In genomic region chr12:103984935-103985334, GRCm38 (mm10) we compare ENCODE assay signal across 10 mouse cellular contexts. TPM values are rescaled to one million over a fixed set of nuclear protein-coding genes. Genes with fewer than 3 reads are reported as not detected.
DNase-seq lines count a peak whose midpoint lies in the region; ATAC-seq and TF ChIP-seq lines count a peak whose summit lies in the region.
"Had no signal": no experiment of that assay in that cellular context is flagged by ENCODE, and none has a peak within 500 bp of the region (broad histone marks: within the 10 kb centered on the region; RNA-seq: fewer than 3 reads in every experiment).

No protein-coding gene starts in this region.

- TF ChIP-seq CTCF in cerebellum, adult 2 months (IDR thresholded peaks at IDR 0.05; ENCODE audit: borderline replicate concordance, insufficient read depth, low read depth, low read length), result no peak
- peak; percentile 68 for TF ChIP-seq CTCF in lung, embryonic 14.5 days (IDR thresholded peaks at IDR 0.05; ENCODE audit: low read depth)

- peak; percentile 7 to 23 for DNase-seq in cerebellum, adult 2 months
- DNase-seq in liver (peak; percentile 40), ZHBTc4 (ENCODE audit: low read depth, low spot score) (peak; percentile 63)
- DNase-seq in heart, postnatal 4 days, result peak; percentile 65
- DNase-seq in lung, embryonic 14.5 days, result peak; percentile 81
- no peak for DNase-seq in spleen, postnatal 14 days (ENCODE audit: low spot score in 2 of 2)

- H3K9ac ChIP-seq in liver, embryonic 12.5 days, result no peak overlapping the region
- no peak overlapping the region for H3K9ac ChIP-seq in lung, embryonic 14.5 days
- H3K9ac ChIP-seq: lung, embryonic 15.5 days had no signal

- no peaks in the 10 kb centered on the region for H3K4me1 ChIP-seq in cerebellum, adult 2 months (ENCODE audit: control insufficient read depth, insufficient read depth, low read length)
- H3K4me1 ChIP-seq in liver, embryonic 12.5 days, result no peaks in the 10 kb centered on the region; the same call in 1 of the 2 replicates
- no peaks in the 10 kb centered on the region for H3K4me1 ChIP-seq in lung, embryonic 14.5 days (ENCODE audit: insufficient read depth)
- H3K4me1 ChIP-seq: lung, embryonic 15.5 days had no signal

- no peak overlapping the region for H3K27ac ChIP-seq in cerebellum, adult 2 months (ENCODE audit: insufficient read depth, low read length)
- H3K27ac ChIP-seq in liver, embryonic 12.5 days, result no peak overlapping the region
- H3K27ac ChIP-seq in lung, embryonic 14.5 days (ENCODE audit: low read depth), result no peak overlapping the region
- H3K27ac ChIP-seq: lung, embryonic 15.5 days had no signal

- H3K9me3 ChIP-seq in liver, embryonic 12.5 days (replicated peaks), result no peaks in the 10 kb centered on the region
- H3K9me3 ChIP-seq in lung, embryonic 14.5 days (ENCODE audit: low read depth, low read length), result no peaks in the 10 kb centered on the region
- H3K9me3 ChIP-seq: lung, embryonic 15.5 days had no signal

- no peaks in the 10 kb centered on the region for H3K27me3 ChIP-seq in cerebellum, adult 2 months (ENCODE audit: control insufficient read depth, insufficient read depth, low read length)
- H3K27me3 ChIP-seq in liver, embryonic 12.5 days (replicated peaks), result no peaks in the 10 kb centered on the region
- no peaks in the 10 kb centered on the region for H3K27me3 ChIP-seq in lung, embryonic 14.5 days (ENCODE audit: insufficient read depth, low read length)
- H3K27me3 ChIP-seq: lung, embryonic 15.5 days had no signal

- no peak overlapping the region for H3K4me2 ChIP-seq in liver, embryonic 12.5 days
- H3K4me2 ChIP-seq in lung, embryonic 14.5 days, result no peak overlapping the region
- H3K4me2 ChIP-seq: lung, embryonic 15.5 days had no signal

- no peaks in the 10 kb centered on the region for H3K36me3 ChIP-seq in liver, embryonic 12.5 days
- H3K36me3 ChIP-seq in lung, embryonic 14.5 days (ENCODE audit: insufficient read depth), result no peaks in the 10 kb centered on the region
- H3K36me3 ChIP-seq: G1E; lung, embryonic 15.5 days had no signal

- no peak overlapping the region for H3K4me3 ChIP-seq in cerebellum, adult 2 months (replicated peaks; ENCODE audit: insufficient read depth, low read depth, low read length)
- H3K4me3 ChIP-seq in liver, embryonic 12.5 days, result no peak overlapping the region
- no peak overlapping the region for H3K4me3 ChIP-seq in lung, embryonic 14.5 days (ENCODE audit: low read depth, low read length)
- H3K4me3 ChIP-seq: lung, embryonic 15.5 days had no signal

- no peak for TF ChIP-seq POLR2A in cerebellum, adult 2 months (IDR thresholded peaks at IDR 0.05; ENCODE audit: borderline replicate concordance, insufficient read depth, low read length)

- ATAC-seq in cerebellum, adult (ENCODE audit: insufficient number of reproducible peaks, low FRiP score, low TSS enrichment), result no peak
- ATAC-seq in liver, embryonic 12.5 days, result no peak
- no peak for ATAC-seq in lung, embryonic 14.5 days (ENCODE audit: insufficient read depth)

- 53% methylated on average over 4 of the region's 4 CpGs for WGBS in cerebellum, adult 2 months
- 55% methylated on average over 4 of the region's 4 CpGs for WGBS in liver, embryonic 12.5 days (ENCODE audit: insufficient replicate concordance)
- whole genome bisulfite sequencing in lung, embryonic 14.5 days, result 49% methylated on average over 4 of the region's 4 CpGs

RNA-seq across cellular contexts. Expression of gene Serpina11, which starts 4.8 kb away (rescaled TPM):
- polyA plus RNA-seq in cerebellum, adult 2 months (2012; rRNA removed), result 0.07 TPM in 1 of 2 replicates, not detected in the other
- 2.9 and 3.2 TPM in 2 replicates for polyA plus RNA-seq in liver, embryonic 12.5 days (2016; fragmentation: Nextera tagmentation; extraction: Ambion mirVana)
- not detected for total RNA-seq in heart, postnatal 4 days (2021)
- polyA plus RNA-seq in lung, embryonic 14.5 days (2014; fragmentation: Nextera tagmentation; extraction: Ambion mirVana), result not detected in 2 replicates
- total RNA-seq: G1E had no signal
- polyA plus RNA-seq: G1E; lung, embryonic 15.5 days had no signal

RNA-seq across cellular contexts. Expression of gene Serpina1e, which starts 26.2 kb away (rescaled TPM):
- not detected in 2 replicates for polyA plus RNA-seq in cerebellum, adult 2 months (2012; rRNA removed)
- polyA plus RNA-seq in liver, embryonic 12.5 days (2016; fragmentation: Nextera tagmentation; extraction: Ambion mirVana), result 39.1 and 44.7 TPM in 2 replicates
- total RNA-seq in heart, postnatal 4 days (2021), result under 1 TPM in 1 of 2 experiments, not detected in 1; 0.41 TPM
- 0.16 TPM in 1 of 2 replicates, not detected in the other for polyA plus RNA-seq in lung, embryonic 14.5 days (2014; fragmentation: Nextera tagmentation; extraction: Ambion mirVana)
- total RNA-seq: G1E had no signal
- polyA plus RNA-seq: G1E had no signal

RNA-seq across cellular contexts. Expression of gene Serpina9, which starts 28.6 kb away (rescaled TPM):
- polyA plus RNA-seq in cerebellum, adult 2 months (2012; rRNA removed), result 1.8 TPM in 2 replicates
- not detected in 2 replicates for polyA plus RNA-seq in liver, embryonic 12.5 days (2016; fragmentation: Nextera tagmentation; extraction: Ambion mirVana)
- not detected for total RNA-seq in heart, postnatal 4 days (2021)
- not detected in 2 replicates for polyA plus RNA-seq in lung, embryonic 14.5 days (2014; fragmentation: Nextera tagmentation; extraction: Ambion mirVana)
- polyA plus RNA-seq: G1E had no signal

RNA-seq across cellular contexts. Expression of gene Serpina12, which starts 59.3 kb away (rescaled TPM):
- polyA plus RNA-seq in cerebellum, adult 2 months (2012; rRNA removed), result 0.05 TPM in 1 of 2 replicates, not detected in the other
- not detected in 2 replicates for polyA plus RNA-seq in liver, embryonic 12.5 days (2016; fragmentation: Nextera tagmentation; extraction: Ambion mirVana)
- total RNA-seq in heart, postnatal 4 days (2021), result not detected
- not detected in 2 replicates for polyA plus RNA-seq in lung, embryonic 14.5 days (2014; fragmentation: Nextera tagmentation; extraction: Ambion mirVana)
- polyA plus RNA-seq: G1E; lung, embryonic 15.5 days had no signal

Comparison
In these comparisons a context has a peak if more than half of its experiments do, and no peak if none do; other contexts are left out.
1. DNase-seq: peak in cerebellum, adult 2 months (2 of 2), liver (single experiment), ZHBTc4 (single experiment), heart, postnatal 4 days (single experiment) and lung, embryonic 14.5 days (single experiment); none in spleen, postnatal 14 days (0 of 2).
2. RNA of gene Serpina1e, which starts 26.2 kb away (polyA plus RNA-seq): 39.1 to 44.7 TPM in liver, embryonic 12.5 days; 0.16 TPM in lung, embryonic 14.5 days and not detected in cerebellum, adult 2 months; every median in the first group is over 10 times any median in the second.